Mouse (Mus musculus): ENCODE results near the gene Bbs9. TPM values are rescaled to one million over a fixed set of nuclear protein-coding genes. Genes with fewer than 3 reads are reported as not detected.

Bbs9 gene
- polyA plus RNA-seq, 1 experiment = 8.0 TPM

GRCm38 (mm10) chr9:22748617-22749016 is 273.1 kb downstream of the Bbs9 start:
- H3K27ac ChIP-seq (ENCODE audit: control insufficient read depth, insufficient read depth, low read depth, low read length, poor library complexity) = no peak overlapping the region
- TF ChIP-seq CTCF (IDR thresholded peaks at IDR 0.05; ENCODE audit: control insufficient read depth, insufficient read depth, low read length) (no peak), POLR2A (IDR thresholded peaks at IDR 0.05; ENCODE audit: borderline replicate concordance, control insufficient read depth, low read depth, low read length) (no peak)
- H3K4me3 ChIP-seq (replicated peaks; ENCODE audit: control insufficient read depth, low read depth, low read length) = no peak overlapping the region
- WGBS = 81% methylated on average over 2 of the region's 2 CpGs
- H3K4me1 ChIP-seq (ENCODE audit: control insufficient read depth, insufficient read depth, low read length) = no peaks in the 10 kb centered on the region

GRCm38 (mm10) chr9:22750779-22751545 is 275.4 kb downstream of the Bbs9 start:
- TF ChIP-seq CTCF (IDR thresholded peaks at IDR 0.05; ENCODE audit: control insufficient read depth, insufficient read depth, low read length) (no peak), POLR2A (IDR thresholded peaks at IDR 0.05; ENCODE audit: borderline replicate concordance, control insufficient read depth, low read depth, low read length) (no peak)
- Histone ChIP-seq H3K4me1 (ENCODE audit: control insufficient read depth, insufficient read depth, low read length) (no peaks in the 10 kb centered on the region), H3K27ac (ENCODE audit: control insufficient read depth, insufficient read depth, low read depth, low read length, poor library complexity) (no peak overlapping the region), H3K4me3 (replicated peaks; ENCODE audit: control insufficient read depth, low read depth, low read length) (no peak overlapping the region)
- 85% methylated on average over 17 of the region's 17 CpGs for WGBS

- Histone ChIP-seq H3K27ac (ENCODE audit: control insufficient read depth, insufficient read depth, low read depth, low read length, poor library complexity) (no peak overlapping the region), H3K4me3 (replicated peaks; ENCODE audit: control insufficient read depth, low read depth, low read length) (no peak overlapping the region), H3K4me1 (ENCODE audit: control insufficient read depth, insufficient read depth, low read length) (no peaks in the 10 kb centered on the region)
- TF ChIP-seq POLR2A (IDR thresholded peaks at IDR 0.05; ENCODE audit: borderline replicate concordance, control insufficient read depth, low read depth, low read length) (no peak), CTCF (IDR thresholded peaks at IDR 0.05; ENCODE audit: control insufficient read depth, insufficient read depth, low read length) (no peak)
Observed at GRCm38 (mm10) chr9:22751546-22751929, 276.0 kb downstream of the Bbs9 start.

- WGBS = 77% methylated on average over 6 of the region's 6 CpGs
- TF ChIP-seq CTCF (IDR thresholded peaks at IDR 0.05; ENCODE audit: control insufficient read depth, insufficient read depth, low read length) (no peak), POLR2A (IDR thresholded peaks at IDR 0.05; ENCODE audit: borderline replicate concordance, control insufficient read depth, low read depth, low read length) (no peak)
- Histone ChIP-seq H3K27ac (ENCODE audit: control insufficient read depth, insufficient read depth, low read depth, low read length, poor library complexity) (no peak overlapping the region), H3K4me3 (replicated peaks; ENCODE audit: control insufficient read depth, low read depth, low read length) (no peak overlapping the region), H3K4me1 (ENCODE audit: control insufficient read depth, insufficient read depth, low read length) (no peaks in the 10 kb centered on the region)
Observed at GRCm38 (mm10) chr9:22754081-22754672, 278.7 kb downstream of the Bbs9 start.

- H3K4me1 ChIP-seq (ENCODE audit: control insufficient read depth, insufficient read depth, low read length) = no peaks in the 10 kb centered on the region
- WGBS = 74% methylated on average over 3 of the region's 3 CpGs
- no peak for TF ChIP-seq POLR2A (IDR thresholded peaks at IDR 0.05; ENCODE audit: borderline replicate concordance, control insufficient read depth, low read depth, low read length)
- no peak for TF ChIP-seq CTCF (IDR thresholded peaks at IDR 0.05; ENCODE audit: control insufficient read depth, insufficient read depth, low read length)
Observed at GRCm38 (mm10) chr9:22758487-22758886, 283.0 kb downstream of the Bbs9 start.

GRCm38 (mm10) chr9:22759241-22759640 is 283.7 kb downstream of the Bbs9 start:
- WGBS = 72% methylated on average over 3 of the region's 3 CpGs
- H3K27ac ChIP-seq (ENCODE audit: control insufficient read depth, insufficient read depth, low read depth, low read length, poor library complexity) = no peak overlapping the region
- H3K4me1 ChIP-seq (ENCODE audit: control insufficient read depth, insufficient read depth, low read length) = no peaks in the 10 kb centered on the region
- TF ChIP-seq POLR2A (IDR thresholded peaks at IDR 0.05; ENCODE audit: borderline replicate concordance, control insufficient read depth, low read depth, low read length) = no peak
- no peak for TF ChIP-seq CTCF (IDR thresholded peaks at IDR 0.05; ENCODE audit: control insufficient read depth, insufficient read depth, low read length)
- no peak overlapping the region for H3K4me3 ChIP-seq (replicated peaks; ENCODE audit: control insufficient read depth, low read depth, low read length)

More at GRCm38 (mm10) chr9:22758487-22758886, 283.0 kb downstream of the Bbs9 start:
- Histone ChIP-seq H3K27ac (ENCODE audit: control insufficient read depth, insufficient read depth, low read depth, low read length, poor library complexity) (no peak overlapping the region), H3K4me3 (replicated peaks; ENCODE audit: control insufficient read depth, low read depth, low read length) (no peak overlapping the region)

GRCm38 (mm10) chr9:22760376-22760775 is 284.9 kb downstream of the Bbs9 start:
- H3K4me1 ChIP-seq (ENCODE audit: control insufficient read depth, insufficient read depth, low read length) = no peaks in the 10 kb centered on the region
- 87% methylated on average over 4 of the region's 4 CpGs for WGBS
- no peak overlapping the region for H3K27ac ChIP-seq (ENCODE audit: control insufficient read depth, insufficient read depth, low read depth, low read length, poor library complexity)
- no peak for TF ChIP-seq CTCF (IDR thresholded peaks at IDR 0.05; ENCODE audit: control insufficient read depth, insufficient read depth, low read length)
- TF ChIP-seq POLR2A (IDR thresholded peaks at IDR 0.05; ENCODE audit: borderline replicate concordance, control insufficient read depth, low read depth, low read length) = no peak
- no peak overlapping the region for H3K4me3 ChIP-seq (replicated peaks; ENCODE audit: control insufficient read depth, low read depth, low read length)

GRCm38 (mm10) chr9:22761487-22761886 is 286.0 kb downstream of the Bbs9 start:
- no peak for TF ChIP-seq POLR2A (IDR thresholded peaks at IDR 0.05; ENCODE audit: borderline replicate concordance, control insufficient read depth, low read depth, low read length)
- no peak for TF ChIP-seq CTCF (IDR thresholded peaks at IDR 0.05; ENCODE audit: control insufficient read depth, insufficient read depth, low read length)
- Histone ChIP-seq H3K27ac (ENCODE audit: control insufficient read depth, insufficient read depth, low read depth, low read length, poor library complexity) (no peak overlapping the region), H3K4me3 (replicated peaks; ENCODE audit: control insufficient read depth, low read depth, low read length) (no peak overlapping the region), H3K4me1 (ENCODE audit: control insufficient read depth, insufficient read depth, low read length) (no peaks in the 10 kb centered on the region)
- 86% methylated on average over 8 of the region's 8 CpGs for WGBS
